Mouse (Mus musculus) large intestine, adult 2 months (tissue): ENCODE results near the gene Cab39. TPM values are rescaled to one million over a fixed set of nuclear protein-coding genes. Genes with fewer than 3 reads are reported as not detected.

Source experiments
- DNase-seq: peaks from one replicate; pipeline ENCODE4 v3.0.0-alpha.2; 2012; ENCODE audit warnings: low read depth, low spot score
- WGBS: fragments of 180-500 bp; shearing (Covaris S2); methylation state at CpG from one replicate; pipeline ENCODE4 v1.1.7; 2018; 5-methylcytosine and 5-hydroxymethylcytosine counted together
- polyA plus RNA-seq: library from polyadenylated mRNA; depleted of rRNA; stranded (reverse); fragments of >200 nt; gene quantifications from 2 replicates; pipeline ENCODE4 v1.2.3, GENCODE M21; 2012; rRNA removed

Cab39 gene
- 43.8 and 66.4 TPM in 2 replicates for polyA plus RNA-seq

DNA sequence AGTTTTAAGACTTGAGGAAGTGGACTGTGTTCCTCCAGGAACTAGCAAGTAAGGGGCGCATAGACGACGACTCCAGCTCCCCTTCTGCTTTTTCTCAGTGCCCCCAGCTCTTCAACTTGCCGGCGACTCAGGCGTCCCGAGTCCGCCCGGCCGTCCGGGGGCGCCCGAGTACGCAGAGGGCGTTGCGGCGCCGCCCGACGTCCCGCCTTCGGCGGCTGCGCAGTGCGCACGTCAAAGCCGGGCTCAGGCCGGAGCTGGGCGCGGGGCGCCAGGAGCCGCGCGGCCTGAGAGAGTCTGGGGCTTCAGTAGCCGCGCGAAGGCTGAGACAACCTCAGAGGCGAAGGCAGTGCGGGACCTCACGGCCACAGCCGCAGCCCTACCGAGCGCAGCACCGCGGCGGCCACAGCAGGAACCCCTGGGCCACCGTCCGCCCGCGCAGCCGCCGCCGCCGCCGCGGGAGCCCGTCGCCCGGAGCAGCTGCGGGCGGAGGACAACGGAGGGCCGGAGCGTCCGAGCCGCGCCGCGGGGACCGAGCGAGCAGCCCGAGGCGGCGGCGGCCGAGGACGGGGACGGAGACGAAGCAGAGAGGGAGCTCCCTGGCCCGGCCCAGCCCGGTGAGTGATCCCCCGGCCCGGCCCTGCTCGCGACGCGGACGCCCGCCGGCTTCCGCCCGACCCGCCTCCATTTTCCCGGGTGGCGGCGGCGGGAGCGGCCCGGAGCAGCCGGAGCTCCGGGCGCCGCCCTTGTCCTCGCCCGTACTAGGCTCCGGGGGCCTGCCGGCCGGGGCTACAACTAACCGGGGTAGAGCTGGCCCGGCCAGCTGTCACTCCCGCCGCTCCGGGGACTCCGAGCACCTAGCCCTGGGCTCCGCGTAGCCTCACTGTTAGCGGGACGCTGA is at the start of gene Cab39:
TSS of gene Cab39 (plus strand) at position 234 of the 898 bp plus-strand sequence.
- DNase-seq = no peak
- under 1% methylated on average over 115 of the region's 118 CpGs for WGBS

DNA sequence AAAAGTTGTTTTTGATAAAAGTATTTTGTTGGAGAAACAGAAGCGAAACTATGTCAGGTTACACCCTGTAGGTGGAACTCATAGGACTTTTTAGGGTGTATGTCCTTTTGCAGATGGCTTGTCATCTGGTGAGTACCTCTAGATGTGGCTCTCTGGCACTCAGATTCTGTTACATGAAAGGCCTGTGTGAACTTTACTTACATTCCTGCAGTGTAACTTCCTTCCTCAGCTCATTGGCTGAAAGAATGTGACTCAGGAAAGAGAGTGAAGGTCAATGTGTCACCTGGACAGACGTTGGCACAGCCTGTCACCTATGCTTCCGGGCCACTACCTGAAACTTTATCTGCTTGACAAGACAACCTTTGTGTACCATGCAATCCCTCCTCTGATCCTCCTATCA is 48.7 kb upstream of the Cab39 start:
- DNase-seq = no peak
- 59% methylated on average over 3 of the region's 3 CpGs for WGBS

DNA sequence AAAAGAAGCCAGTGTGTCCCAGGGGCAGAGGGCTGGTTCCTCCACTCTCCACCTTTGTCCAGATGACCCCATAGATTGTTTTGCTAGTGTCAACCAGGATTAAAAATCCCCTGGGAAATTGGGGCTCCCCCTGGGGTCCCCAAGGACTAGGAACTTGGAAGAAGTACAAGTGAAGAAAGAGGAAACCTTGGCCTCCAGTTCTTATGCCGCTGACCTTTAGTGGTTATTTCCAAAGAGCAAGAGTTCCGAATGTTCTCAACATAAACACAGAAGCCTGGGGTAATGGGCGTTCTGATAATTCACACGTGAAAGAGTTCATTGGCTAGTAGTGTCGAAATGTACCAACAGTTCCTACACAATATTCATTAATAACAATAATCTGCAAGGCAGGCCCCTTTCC is 46.7 kb upstream of the Cab39 start:
- 87% methylated on average over 5 of the region's 5 CpGs for WGBS

GRCm38 (mm10) chr1:85749829-85750228 is 43.4 kb upstream of the Cab39 start:
- no peak for DNase-seq

More for the DNA sequence above, 46.7 kb upstream of the Cab39 start:
- DNase-seq = no peak

DNA sequence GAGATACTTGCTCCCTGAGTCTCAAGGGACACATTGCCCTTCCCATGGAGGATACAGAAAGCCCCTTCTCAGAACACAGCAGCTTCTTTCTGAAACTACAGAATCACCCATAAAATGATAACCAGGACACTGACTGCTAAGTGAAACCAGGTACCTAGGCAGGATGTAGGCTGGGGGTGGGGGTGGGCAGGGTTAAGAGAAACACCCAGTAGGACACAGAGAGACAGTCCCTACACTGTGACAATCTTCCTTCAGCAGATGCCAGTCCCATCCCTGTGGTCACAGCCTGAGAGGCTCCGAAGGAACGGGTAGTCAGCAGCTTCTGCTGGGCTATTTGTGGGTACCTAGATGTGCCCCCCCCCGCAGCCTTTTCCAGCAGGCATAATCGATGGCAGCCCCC is 42.6 kb upstream of the Cab39 start:
- no peak for DNase-seq
- 95% methylated on average over 4 of the region's 4 CpGs for WGBS

More at GRCm38 (mm10) chr1:85749829-85750228, 43.4 kb upstream of the Cab39 start:
- WGBS = 86% methylated on average over 2 of the region's 2 CpGs

GRCm38 (mm10) chr1:85751494-85751893 is 41.7 kb upstream of the Cab39 start:
- 58% methylated on average over 6 of the region's 6 CpGs for WGBS

GRCm38 (mm10) chr1:85751932-85752680 is 41.1 kb upstream of the Cab39 start:
- 83% methylated on average over 11 of the region's 11 CpGs for WGBS
- no peak for DNase-seq

More at GRCm38 (mm10) chr1:85751494-85751893, 41.7 kb upstream of the Cab39 start:
- no peak for DNase-seq

DNA sequence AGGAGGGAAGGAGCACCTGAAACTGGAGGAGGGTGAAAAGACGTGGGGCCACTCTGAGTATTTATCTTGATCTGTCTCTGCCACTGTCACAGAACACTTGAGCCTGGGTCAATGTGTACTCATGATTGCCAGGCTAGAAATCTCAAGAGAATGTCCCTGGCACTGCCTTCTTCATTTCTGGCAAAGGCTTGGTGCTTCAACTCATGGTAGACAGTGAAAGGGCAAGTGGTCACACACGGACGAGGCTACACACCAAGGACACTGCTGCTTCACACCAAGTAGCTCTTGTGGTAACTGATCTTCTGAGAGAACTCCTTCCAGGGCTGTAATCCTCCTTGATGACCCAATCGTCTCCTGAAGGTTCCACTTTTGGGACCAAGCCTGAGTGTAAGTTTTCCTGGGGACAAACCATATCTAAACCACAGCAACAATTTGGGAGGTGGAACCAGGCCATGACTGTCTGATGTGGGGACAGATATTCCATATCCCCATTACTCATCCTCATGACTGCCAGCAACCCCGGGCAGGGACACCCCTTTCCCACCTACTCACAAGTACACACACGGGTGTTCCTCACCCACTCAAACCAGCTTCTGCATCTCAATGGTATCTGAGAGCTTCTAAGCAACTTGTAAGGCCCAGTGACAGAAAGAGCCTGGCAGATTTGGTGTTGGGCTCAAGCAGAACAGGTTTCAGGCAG is 35.6 kb upstream of the Cab39 start:
- DNase-seq = no peak
- 74% methylated on average over 6 of the region's 6 CpGs for WGBS

DNA sequence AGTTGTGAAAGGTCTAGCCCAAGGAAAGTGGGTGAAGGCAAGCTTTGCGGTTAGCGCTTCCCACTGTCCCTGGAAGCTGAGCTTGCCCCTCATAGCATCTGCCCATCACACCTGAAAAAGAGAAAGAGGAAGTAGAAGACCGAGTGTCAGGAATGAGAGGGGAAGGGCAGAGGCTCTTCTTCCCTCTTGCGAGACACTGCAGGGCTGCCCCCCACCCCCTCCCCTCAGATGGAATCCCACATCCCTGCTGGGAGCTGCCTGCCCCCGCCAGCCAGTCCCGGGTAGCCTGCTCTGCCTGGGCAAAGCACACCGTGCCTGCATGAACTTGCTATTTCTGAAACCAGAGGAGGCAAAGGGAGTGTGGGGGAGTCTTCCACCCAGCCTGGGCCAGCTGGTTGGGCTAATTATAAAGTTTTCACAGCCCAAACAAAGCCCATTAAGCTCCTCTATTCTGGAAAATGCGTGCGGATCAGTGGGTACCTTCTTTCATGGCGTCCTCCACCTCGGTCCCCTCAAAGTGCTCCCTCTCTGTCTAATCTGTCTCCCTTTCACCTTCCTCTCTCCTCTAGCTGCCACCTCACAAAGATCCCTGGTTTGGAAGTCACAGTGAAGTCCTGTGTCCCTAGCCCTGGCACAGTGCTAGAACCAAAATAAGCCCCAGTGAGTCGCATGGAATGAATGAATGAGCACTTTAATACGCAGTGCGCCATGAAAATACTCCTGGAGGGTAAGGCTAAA is 34.8 kb upstream of the Cab39 start:
- no peak for DNase-seq
- WGBS = 41% methylated on average over 14 of the region's 14 CpGs

- no peak for DNase-seq
- 33% methylated on average over 1 of the region's 1 CpGs for WGBS
Observed at GRCm38 (mm10) chr1:85758969-85759293, 34.3 kb upstream of the Cab39 start.

GRCm38 (mm10) chr1:85761665-85762064 is 31.6 kb upstream of the Cab39 start:
- WGBS = 89% methylated on average over 4 of the region's 4 CpGs
- no peak for DNase-seq

DNA sequence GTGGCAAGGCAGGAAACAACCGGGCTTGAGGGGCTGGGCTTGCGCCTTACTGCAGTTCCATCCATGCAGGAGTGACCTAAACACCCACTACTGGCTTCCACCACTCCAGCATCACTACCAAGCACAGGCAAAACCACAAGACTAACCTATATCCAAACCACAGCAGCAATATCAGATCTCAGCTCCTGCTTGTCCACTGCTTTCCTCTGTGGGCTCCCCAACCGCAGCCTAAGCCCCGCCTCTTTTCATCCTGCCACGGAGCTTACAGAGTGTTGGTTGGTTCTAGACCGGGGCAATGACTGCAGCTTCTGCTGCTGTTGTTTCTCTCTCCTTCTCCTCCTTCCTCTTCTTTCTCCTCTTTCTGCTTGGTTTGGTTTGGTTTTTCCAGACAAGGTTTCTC is 29.9 kb upstream of the Cab39 start:
- no peak for DNase-seq
- WGBS = 73% methylated on average over 6 of the region's 6 CpGs

DNA sequence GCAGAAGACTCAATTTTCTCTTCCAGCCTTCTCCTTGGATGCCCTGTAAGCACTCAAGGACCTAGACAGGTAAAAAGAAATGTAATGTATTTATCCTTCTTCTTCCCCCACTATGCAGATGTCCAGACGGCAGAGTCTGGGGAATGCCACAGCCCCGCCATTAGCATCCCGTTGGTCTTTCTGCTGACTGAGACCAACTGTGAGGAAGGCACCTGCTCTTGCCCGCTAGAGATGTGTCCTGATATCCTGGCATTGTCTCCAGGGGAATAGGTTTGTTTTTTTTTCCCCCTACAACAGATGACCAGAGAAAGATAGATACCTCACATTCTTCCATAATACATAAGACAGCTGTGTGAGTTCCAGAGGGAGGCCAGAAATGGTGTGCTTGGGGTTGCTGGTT is 28.9 kb upstream of the Cab39 start:
- no peak for DNase-seq
- 78% methylated on average over 4 of the region's 4 CpGs for WGBS

GRCm38 (mm10) chr1:85766120-85766519 is 27.1 kb upstream of the Cab39 start:
- WGBS = 79% methylated on average over 3 of the region's 3 CpGs
- no peak for DNase-seq

- 86% methylated on average over 1 of the region's 1 CpGs for WGBS
- DNase-seq = no peak
Observed at GRCm38 (mm10) chr1:85767754-85768153, 25.5 kb upstream of the Cab39 start.

GRCm38 (mm10) chr1:85771976-85772375 is 21.3 kb upstream of the Cab39 start:
- 53% methylated on average over 3 of the region's 3 CpGs for WGBS
- DNase-seq = no peak

- WGBS = 64% methylated on average over 7 of the region's 7 CpGs
- DNase-seq = no peak
Observed at GRCm38 (mm10) chr1:85775136-85775535, 18.1 kb upstream of the Cab39 start.

DNA sequence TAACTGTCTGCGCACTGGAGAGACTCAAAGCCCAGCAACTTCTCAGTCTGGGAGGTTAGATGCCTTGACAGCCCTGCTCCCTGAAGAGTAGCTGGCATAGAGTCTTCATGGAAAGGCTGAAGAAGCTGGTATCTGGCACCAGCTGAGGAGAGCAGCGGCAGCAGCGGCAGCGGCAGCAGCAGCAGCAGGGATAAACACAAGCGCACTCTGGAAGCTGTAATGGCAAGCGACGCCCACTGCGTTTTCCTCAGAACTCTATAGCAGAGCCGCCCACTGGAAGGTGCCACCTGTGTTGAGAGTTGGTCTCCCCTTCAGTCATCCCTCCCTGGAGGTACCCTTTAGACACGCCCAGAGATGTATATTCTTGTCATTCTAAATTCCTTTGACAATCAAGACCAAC is 17.1 kb upstream of the Cab39 start:
- WGBS = 48% methylated on average over 10 of the region's 10 CpGs
- DNase-seq = no peak

- WGBS = 82% methylated on average over 4 of the region's 4 CpGs
Observed at GRCm38 (mm10) chr1:85778436-85778835, 14.8 kb upstream of the Cab39 start, which contains the start of gene A630001G21Rik. A630001G21Rik (minus strand) TSS chr1:85778643.

More at GRCm38 (mm10) chr1:85778436-85778835, 14.8 kb upstream of the Cab39 start, which contains the start of gene A630001G21Rik:
- no peak for DNase-seq
